Mouse (Mus musculus): ENCODE measurements at regions not wholly inside any gene's neighbourhood (a gene's known extent, or its start where the extent isn't known, plus 50 kb on each side); places are given as distances from the start of the nearest gene placed in this dataset.
"Not testable (repeated sequence)": the region's sequence is repeated elsewhere in the genome, so short reads cannot be mapped to it uniquely, and the experiment has no call there.

GRCm38 (mm10) chr6:47745856-47746255, 67.4 kb downstream of the Pdia4 start:
- not testable (repeated sequence) for DNase-seq (ENCODE audit: low spot score in 2 of 2)

- DNase-seq (ENCODE audit: low spot score in 2 of 2): peak in 1 of 2 experiments; percentile 39
Observed at GRCm38 (mm10) chr6:47743856-47744255, 69.4 kb downstream of the Pdia4 start.

- DNase-seq (ENCODE audit: low spot score in 2 of 2): not testable (repeated sequence)
Observed at GRCm38 (mm10) chr6:47740216-47740615, 73.0 kb downstream of the Pdia4 start.

- DNase-seq (ENCODE audit: low spot score in 2 of 2): peak; percentile 70 to 83
Observed at GRCm38 (mm10) chr6:47739696-47740095, 73.5 kb downstream of the Pdia4 start.

- not testable (repeated sequence) for DNase-seq (ENCODE audit: low spot score in 2 of 2)
Observed at GRCm38 (mm10) chr6:47737972-47738371, 75.3 kb downstream of the Pdia4 start.

Measured in layer of hippocampus, postnatal 10 days (tissue).